Mouse (Mus musculus): Measurements from ENCODE around the gene Hmgb2. TPM values are rescaled to one million over a fixed set of nuclear protein-coding genes. Genes with fewer than 3 reads are reported as not detected.
A peak's percentile ranks its signal among the peaks of the same experiment; 100 is the strongest.

Gene Hmgb2
- 46.1 and 61.2 TPM in 2 replicates for polyA plus RNA-seq (2015; fragmentation: Nextera tagmentation; extraction: Ambion mirVana)

- WGBS: under 1% methylated on average over 63 of the region's 63 CpGs
- H3K36me3 ChIP-seq (replicated peaks): no peaks in the 10 kb centered on the region
- peak within 1 kb of the TSS; percentile 98 for H3K27ac ChIP-seq
- peak; percentile 100 for ATAC-seq (replicated peaks)
- no peaks in the 10 kb centered on the region for H3K9me3 ChIP-seq
- H3K9ac ChIP-seq: peak within 1 kb of the TSS; percentile 88
- H3K27me3 ChIP-seq (replicated peaks): no peaks in the 10 kb centered on the region
- peak within 1 kb of the TSS; percentile 93 for H3K4me2 ChIP-seq
- no peaks in the 10 kb centered on the region for H3K4me1 ChIP-seq
- peak within 1 kb of the TSS; percentile 94 for H3K4me3 ChIP-seq
These were observed at the start of gene Hmgb2 for GRCm38 (mm10) chr8:57511316-57512118. Hmgb2 (plus strand) TSS chr8:57511907.

- WGBS: 41% methylated on average over 1 of the region's 1 CpGs
- no peak for ATAC-seq (replicated peaks)
These were observed 48.9 kb upstream of the Hmgb2 start for GRCm38 (mm10) chr8:57462839-57463238.

GRCm38 (mm10) chr8:57463757-57464156, 48.0 kb upstream of the Hmgb2 start:
- H3K4me1 ChIP-seq: no peaks in the 10 kb centered on the region
- WGBS: 94% methylated on average over 3 of the region's 3 CpGs
- H3K27ac ChIP-seq: no peak overlapping the region
- H3K27me3 ChIP-seq (replicated peaks): no peaks in the 10 kb centered on the region
- H3K9me3 ChIP-seq: no peaks in the 10 kb centered on the region
- H3K4me2 ChIP-seq: no peak overlapping the region
- ATAC-seq (replicated peaks): no peak
- H3K9ac ChIP-seq: no peak overlapping the region
- H3K4me3 ChIP-seq: no peak overlapping the region
- no peaks in the 10 kb centered on the region for H3K36me3 ChIP-seq (replicated peaks)

More at GRCm38 (mm10) chr8:57462839-57463238, 48.9 kb upstream of the Hmgb2 start:
- Histone ChIP-seq H3K27ac (no peak overlapping the region), H3K4me1 (no peaks in the 10 kb centered on the region), H3K9me3 (no peaks in the 10 kb centered on the region), H3K9ac (no peak overlapping the region), H3K27me3 (replicated peaks) (no peaks in the 10 kb centered on the region), H3K4me3 (no peak overlapping the region), H3K4me2 (no peak overlapping the region), H3K36me3 (replicated peaks) (no peaks in the 10 kb centered on the region)

GRCm38 (mm10) chr8:57468624-57469023, 43.1 kb upstream of the Hmgb2 start:
- Histone ChIP-seq H3K27ac (no peak overlapping the region), H3K36me3 (replicated peaks) (no peaks in the 10 kb centered on the region), H3K4me1 (no peaks in the 10 kb centered on the region), H3K9ac (no peak overlapping the region), H3K4me3 (no peak overlapping the region), H3K27me3 (replicated peaks) (no peaks in the 10 kb centered on the region), H3K4me2 (no peak overlapping the region), H3K9me3 (no peaks in the 10 kb centered on the region)
- no peak for ATAC-seq (replicated peaks)
- WGBS: 51% methylated on average over 5 of the region's 5 CpGs

- no peak overlapping the region for H3K4me3 ChIP-seq
- H3K9me3 ChIP-seq: no peaks in the 10 kb centered on the region
- no peak overlapping the region for H3K9ac ChIP-seq
- WGBS: 95% methylated on average over 5 of the region's 5 CpGs
- no peaks in the 10 kb centered on the region for H3K27me3 ChIP-seq (replicated peaks)
- H3K27ac ChIP-seq: no peak overlapping the region
- H3K4me2 ChIP-seq: no peak overlapping the region
- H3K36me3 ChIP-seq (replicated peaks): no peaks in the 10 kb centered on the region
- H3K4me1 ChIP-seq: no peaks in the 10 kb centered on the region
- no peak for ATAC-seq (replicated peaks)
These were observed 40.8 kb upstream of the Hmgb2 start for GRCm38 (mm10) chr8:57470863-57471262.

- ATAC-seq (replicated peaks): no peak
These were observed 38.0 kb upstream of the Hmgb2 start for GRCm38 (mm10) chr8:57473751-57474150.

GRCm38 (mm10) chr8:57478406-57478805, 33.3 kb upstream of the Hmgb2 start:
- Histone ChIP-seq H3K9me3 (no peaks in the 10 kb centered on the region), H3K4me1 (no peaks in the 10 kb centered on the region), H3K27ac (no peak overlapping the region), H3K27me3 (replicated peaks) (no peaks in the 10 kb centered on the region), H3K4me2 (no peak overlapping the region), H3K4me3 (no peak overlapping the region), H3K9ac (no peak overlapping the region), H3K36me3 (replicated peaks) (peaks cover 13% of the 10 kb centered on the region; the same call in 1 of the 2 replicates)
- 78% methylated on average over 3 of the region's 3 CpGs for WGBS
- ATAC-seq (replicated peaks): no peak

More at GRCm38 (mm10) chr8:57473751-57474150, 38.0 kb upstream of the Hmgb2 start:
- H3K4me3 ChIP-seq: no peak overlapping the region
- H3K4me1 ChIP-seq: no peaks in the 10 kb centered on the region
- WGBS: 86% methylated on average over 6 of the region's 6 CpGs
- no peak overlapping the region for H3K4me2 ChIP-seq
- H3K36me3 ChIP-seq (replicated peaks): no peaks in the 10 kb centered on the region
- no peak overlapping the region for H3K9ac ChIP-seq
- H3K9me3 ChIP-seq: no peaks in the 10 kb centered on the region
- H3K27me3 ChIP-seq (replicated peaks): no peaks in the 10 kb centered on the region
- no peak overlapping the region for H3K27ac ChIP-seq

GRCm38 (mm10) chr8:57479700-57480099, 32.0 kb upstream of the Hmgb2 start:
- ATAC-seq (replicated peaks): no peak
- peaks cover 13% of the 10 kb centered on the region; the same call in 1 of the 2 replicates for H3K36me3 ChIP-seq (replicated peaks)
- H3K9ac ChIP-seq: no peak overlapping the region
- no peak overlapping the region for H3K4me3 ChIP-seq
- WGBS: 92% methylated on average over 8 of the region's 8 CpGs
- H3K4me1 ChIP-seq: no peaks in the 10 kb centered on the region
- no peak overlapping the region for H3K27ac ChIP-seq
- no peaks in the 10 kb centered on the region for H3K27me3 ChIP-seq (replicated peaks)
- no peaks in the 10 kb centered on the region for H3K9me3 ChIP-seq
- no peak overlapping the region for H3K4me2 ChIP-seq

GRCm38 (mm10) chr8:57480606-57481005, 31.1 kb upstream of the Hmgb2 start:
- 87% methylated on average over 4 of the region's 4 CpGs for WGBS

GRCm38 (mm10) chr8:57486491-57487440, 24.9 kb upstream of the Hmgb2 start:
- Histone ChIP-seq H3K4me1 (peaks cover 13% of the 10 kb centered on the region), H3K9me3 (no peaks in the 10 kb centered on the region), H3K9ac (peak overlapping the region; percentile 87), H3K27ac (peak overlapping the region; percentile 94), H3K4me2 (peak overlapping the region; percentile 84), H3K4me3 (peak overlapping the region; percentile 69), H3K27me3 (replicated peaks) (no peaks in the 10 kb centered on the region), H3K36me3 (replicated peaks) (peaks cover 6% of the 10 kb centered on the region; the same call in 1 of the 2 replicates)
- peak; percentile 80 for ATAC-seq (replicated peaks)
- WGBS: under 1% methylated on average over 54 of the region's 54 CpGs

More at GRCm38 (mm10) chr8:57480606-57481005, 31.1 kb upstream of the Hmgb2 start:
- peaks cover 13% of the 10 kb centered on the region; the same call in 1 of the 2 replicates for H3K36me3 ChIP-seq (replicated peaks)
- peaks cover 6% of the 10 kb centered on the region for H3K4me1 ChIP-seq
- H3K9me3 ChIP-seq: no peaks in the 10 kb centered on the region
- H3K4me2 ChIP-seq: no peak overlapping the region
- no peak overlapping the region for H3K27ac ChIP-seq
- ATAC-seq (replicated peaks): no peak
- H3K4me3 ChIP-seq: no peak overlapping the region
- H3K9ac ChIP-seq: no peak overlapping the region
- no peaks in the 10 kb centered on the region for H3K27me3 ChIP-seq (replicated peaks)

GRCm38 (mm10) chr8:57487441-57488155, 24.1 kb upstream of the Hmgb2 start, which contains the start of gene Sap30:
Sap30 (minus strand) TSS chr8:57487860.
- Histone ChIP-seq H3K9ac (peak within 1 kb of the TSS; percentile 87), H3K27me3 (replicated peaks) (no peaks in the 10 kb centered on the region), H3K36me3 (replicated peaks) (no peaks in the 10 kb centered on the region), H3K9me3 (no peaks in the 10 kb centered on the region), H3K4me3 (peak within 1 kb of the TSS; percentile 69), H3K27ac (peak within 1 kb of the TSS; percentile 94), H3K4me1 (peaks cover 13% of the 10 kb centered on the region), H3K4me2 (peak within 1 kb of the TSS; percentile 84)
- under 1% methylated on average over 66 of the region's 66 CpGs for WGBS
- peak; percentile 98 for ATAC-seq (replicated peaks)
